In the genomic region with DNA sequence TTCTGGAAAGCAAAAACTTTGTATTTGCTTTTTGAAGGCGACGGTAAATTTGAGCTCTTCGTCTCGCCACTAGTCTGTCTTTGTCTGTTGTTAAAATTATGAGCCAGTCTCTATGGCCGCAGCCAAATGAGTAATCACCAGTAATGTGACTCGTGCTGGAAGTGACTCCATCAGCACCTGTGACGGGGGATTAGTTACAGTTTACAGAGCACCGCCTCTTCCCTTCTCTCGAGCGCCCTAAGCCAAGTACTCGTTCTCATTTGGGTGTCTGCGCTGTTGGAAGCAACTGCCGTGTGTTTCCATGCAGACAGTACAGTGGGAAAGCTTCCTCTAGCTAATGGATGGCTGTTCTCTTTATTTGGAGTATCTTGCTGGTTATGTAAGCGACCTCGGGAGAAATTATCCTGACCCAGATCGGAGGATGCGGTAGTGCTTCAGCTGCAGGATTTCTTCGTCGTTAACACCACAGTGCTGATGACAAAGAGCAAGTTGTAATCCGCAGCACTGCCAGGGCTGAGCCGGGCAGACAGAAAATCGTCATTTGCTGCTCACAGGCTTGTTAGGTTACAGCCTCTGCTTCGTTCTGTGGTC, we compare ENCODE assay signal across 8 mouse cellular contexts.
DNase-seq lines count a peak whose midpoint lies in the region; ATAC-seq and TF ChIP-seq lines count a peak whose summit lies in the region.

No protein-coding gene starts in this region.

- peak; percentile 52; the same call in 1 of the 2 replicates for TF ChIP-seq POLR2A in lung, adult 2 months (IDR thresholded peaks at IDR 0.05; ENCODE audit: borderline replicate concordance, extremely low read depth, low read depth, low read length)

- peak overlapping the region; percentile 97 for H3K27ac ChIP-seq in forebrain, embryonic 15.5 days (replicated peaks)

- H3K9me3 ChIP-seq in forebrain, embryonic 15.5 days: no peaks in the 10 kb centered on the region

- H3K27me3 ChIP-seq in forebrain, embryonic 15.5 days: no peaks in the 10 kb centered on the region

- H3K4me2 ChIP-seq in forebrain, embryonic 15.5 days (replicated peaks): peak overlapping the region; percentile 52

- H3K4me1 ChIP-seq in forebrain, embryonic 15.5 days: peaks cover 33% of the 10 kb centered on the region
- peaks cover 8% of the 10 kb centered on the region for H3K4me1 ChIP-seq in lung, adult 2 months (ENCODE audit: control insufficient read depth, insufficient read depth, low read length)

- WGBS in forebrain, embryonic 15.5 days: under 1% methylated on average over 23 of the region's 23 CpGs
- under 1% methylated on average over 23 of the region's 23 CpGs for WGBS in lung, adult 2 months

- peak; percentile 95 for ATAC-seq in forebrain, embryonic 15.5 days (replicated peaks)
- ATAC-seq in neutrophil, adult 5-6 weeks (ENCODE audit: extremely low read depth, insufficient number of reproducible peaks, low FRiP score, poor library complexity, severe bottlenecking): peak; percentile 94

- H3K9ac ChIP-seq in forebrain, embryonic 15.5 days (replicated peaks): peak overlapping the region; percentile 61

- H3K4me3 ChIP-seq in forebrain, embryonic 15.5 days: peak overlapping the region; percentile 49
- peak overlapping the region; percentile 88 for H3K4me3 ChIP-seq in lung, adult 2 months (replicated peaks; ENCODE audit: extremely low read depth, low read depth, low read length)

- TF ChIP-seq CTCF in lung, adult 2 months (IDR thresholded peaks at IDR 0.05; ENCODE audit: insufficient read depth, low read length): no peak

- intact Hi-C loops in heart, postnatal 25 days (cut with DNase I): loop anchor here (5.0 kb wide), 4 partner anchors 42 to 263 kb away; no protein-coding TSS in a partner anchor

- H3K36me3 ChIP-seq in forebrain, embryonic 15.5 days: no peaks in the 10 kb centered on the region

- DNase-seq in ES-CJ7 (ENCODE audit: low read depth, low spot score): peak; percentile 62
- DNase-seq in cerebellum, adult 11-12 months: peak; percentile 85
- peak; percentile 78 for DNase-seq in heart, postnatal 25 days (ENCODE audit: low spot score)
- peak; percentile 84 to 90 for DNase-seq in layer of hippocampus, adult 18-20 months (ENCODE audit: low spot score in 2 of 2)
- peak; percentile 70 for DNase-seq in lung, adult 2 months
- DNase-seq in thymus, adult 18-20 months: peak; percentile 59 to 77

Comparison
In these comparisons a context has a peak if more than half of its experiments do, and no peak if none do; other contexts are left out.
1. Peak in every context shown above with its lines: DNase-seq, ATAC-seq, H3K4me3 ChIP-seq and H3K27ac ChIP-seq.